Mouse (Mus musculus) hindbrain, postnatal 0 days (tissue): ENCODE measurements at regions not wholly inside any gene's neighbourhood (a gene's known extent, or its start where the extent isn't known, plus 50 kb on each side); places are given as distances from the start of the nearest gene placed in this dataset.
A peak's percentile ranks its signal among the peaks of the same experiment; 100 is the strongest.

Experiments used
- ATAC-seq: fragments of 200-750 bp; cut with Nextera tagmentation; 2 replicates; pipeline ENCODE4 v1.8.0; 2017; ENCODE audit warnings: mild to moderate bottlenecking, moderate TSS enrichment, moderate library complexity
- DNase-seq: peaks from one replicate; pipeline ENCODE4 v3.0.0-alpha.2; 2015; ENCODE audit warnings: low spot score
- H3K27ac ChIP-seq: fragments of 300-500 bp; sonication (generic); 2 replicates; pipeline ENCODE4 v1.5.1; 2014; ENCODE audit warnings: mild to moderate bottlenecking
- H3K27me3 ChIP-seq: fragments of 300-500 bp; sonication (generic); 2 replicates; pipeline ENCODE4 v1.6.1; 2014; ENCODE audit warnings: low read length, mixed read lengths; ENCODE audit not compliant: insufficient read depth
- H3K36me3 ChIP-seq: fragments of 300-500 bp; sonication (generic); 2 replicates; pipeline ENCODE4 v1.6.1; 2014; ENCODE audit warnings: low read length, mixed read lengths; ENCODE audit not compliant: insufficient read depth
- H3K4me1 ChIP-seq: fragments of 300-500 bp; sonication (generic); 2 replicates; pipeline ENCODE4 v1.6.1; 2014; ENCODE audit warnings: antibody characterized with exemption, low read length, mixed read lengths; ENCODE audit not compliant: insufficient read depth
- H3K4me2 ChIP-seq: fragments of 300-500 bp; sonication (generic); 2 replicates; pipeline ENCODE4 v1.6.1; 2014; ENCODE audit warnings: low read depth, mild to moderate bottlenecking, low read length, moderate library complexity, mixed read lengths
- H3K4me3 ChIP-seq: fragments of 300-500 bp; sonication (generic); 2 replicates; pipeline ENCODE4 v1.5.1; 2014; ENCODE audit warnings: low read length
- H3K9ac ChIP-seq: fragments of 300-500 bp; sonication (generic); replicated peaks from 2 replicates; pipeline ENCODE4 v1.6.1; 2014; ENCODE audit warnings: mild to moderate bottlenecking, low read length, moderate library complexity, mixed read lengths
- H3K9me3 ChIP-seq: fragments of 300-500 bp; sonication (generic); 2 replicates; pipeline ENCODE4 v1.6.1; 2016; ENCODE audit warnings: low read length, mixed read lengths
- CTCF ChIP-seq: IDR thresholded peaks from 2 replicates; pipeline ENCODE4 v1.5.1; 2016; ENCODE audit warnings: antibody characterized with exemption, control low read depth, low read depth
- WGBS: fragments of 180-500 bp; shearing (Covaris S2); extraction: QIAGEN DNeasy Blood & Tissue Kit; methylation state at CpG from one replicate; pipeline ENCODE4 v1.1.7; 2014; 5-methylcytosine and 5-hydroxymethylcytosine counted together

DNA sequence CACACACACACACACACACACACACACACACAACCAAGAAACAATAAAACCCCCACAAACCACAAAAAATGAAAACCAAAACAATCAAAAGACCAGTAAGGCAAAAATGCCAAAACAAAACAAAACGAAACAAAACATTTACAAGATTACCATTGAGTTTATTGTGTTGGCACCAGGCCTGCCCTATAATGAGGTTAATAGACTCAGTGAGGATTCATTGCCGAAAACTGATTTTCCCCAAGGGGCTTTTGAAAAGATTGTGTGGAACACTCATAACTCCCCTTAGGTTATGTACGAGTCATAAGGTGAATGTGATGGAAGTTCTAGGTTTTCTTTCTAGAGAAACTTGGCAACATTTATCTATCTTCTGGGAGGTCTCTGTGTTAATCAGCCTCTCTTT is 158.8 kb upstream of the Ppp2r3a start:
- Histone ChIP-seq H3K27me3 (no peaks in the 10 kb centered on the region), H3K4me3 (no peak overlapping the region), H3K27ac (no peak overlapping the region), H3K9ac (no peak overlapping the region), H3K36me3 (no peaks in the 10 kb centered on the region), H3K9me3 (no peaks in the 10 kb centered on the region), H3K4me1 (peaks cover 17% of the 10 kb centered on the region), H3K4me2 (no peak overlapping the region)
- no peak for TF ChIP-seq CTCF
- ATAC-seq (no peak), DNase-seq (no peak)
- 63% methylated on average over 3 of the region's 3 CpGs for WGBS

DNA sequence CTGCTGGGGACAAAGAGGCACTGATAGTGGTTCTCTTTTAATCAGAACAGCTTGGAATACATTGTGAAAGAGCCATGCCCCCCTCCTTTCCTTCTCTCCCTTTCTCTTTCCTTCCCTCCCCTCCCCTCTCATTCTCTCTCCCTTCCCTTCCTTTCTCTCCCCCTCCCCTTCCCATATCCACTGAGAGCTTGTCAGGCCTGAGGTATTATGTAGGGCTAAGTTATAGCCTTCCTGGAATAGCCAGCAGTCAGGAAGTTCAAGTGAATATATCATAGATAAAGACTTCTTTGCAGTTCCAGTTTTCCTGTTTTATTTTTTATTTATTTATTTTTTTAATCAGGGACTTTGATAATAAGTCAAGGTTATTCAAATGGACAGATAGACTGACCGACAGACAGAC is 156.5 kb upstream of the Ppp2r3a start:
- H3K27me3 ChIP-seq: no peaks in the 10 kb centered on the region
- H3K27ac ChIP-seq: peak overlapping the region; percentile 76; the same call in 1 of the 2 replicates
- no peaks in the 10 kb centered on the region for H3K9me3 ChIP-seq
- H3K4me3 ChIP-seq: no peak overlapping the region
- H3K4me1 ChIP-seq: peaks cover 23% of the 10 kb centered on the region
- no peak for ATAC-seq
- no peaks in the 10 kb centered on the region for H3K36me3 ChIP-seq
- 79% methylated on average over 1 of the region's 1 CpGs for WGBS
- no peak overlapping the region for H3K9ac ChIP-seq
- no peak overlapping the region for H3K4me2 ChIP-seq
- TF ChIP-seq CTCF: no peak
- no peak for DNase-seq

DNA sequence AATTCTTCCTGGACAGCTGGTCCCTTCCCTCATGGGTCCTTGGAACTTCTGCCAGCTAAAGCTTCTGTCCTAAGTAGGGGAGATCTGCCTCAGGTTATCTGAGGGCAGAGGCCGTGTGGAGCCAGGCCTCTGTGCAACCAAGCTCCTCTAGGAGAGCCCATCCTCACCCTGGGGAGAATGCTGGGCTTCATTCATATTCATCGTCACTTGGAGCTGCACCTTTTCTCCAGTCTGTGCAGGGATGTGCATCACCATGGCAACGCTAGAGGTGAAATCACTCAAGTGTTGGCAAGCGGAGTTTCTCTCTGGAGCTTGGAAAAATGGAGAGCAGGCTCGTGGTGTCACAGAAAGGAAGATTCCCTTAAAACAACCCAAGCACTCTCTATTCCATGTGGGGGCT is 155.5 kb upstream of the Ppp2r3a start:
- Histone ChIP-seq H3K4me3 (no peak overlapping the region), H3K4me1 (peaks cover 23% of the 10 kb centered on the region), H3K36me3 (no peaks in the 10 kb centered on the region), H3K9me3 (no peaks in the 10 kb centered on the region), H3K27ac (peak overlapping the region; percentile 76), H3K27me3 (no peaks in the 10 kb centered on the region), H3K9ac (no peak overlapping the region), H3K4me2 (no peak overlapping the region)
- 33% methylated on average over 5 of the region's 5 CpGs for WGBS
- DNase-seq (peak; percentile 85), ATAC-seq (peak; percentile 71)
- no peak for TF ChIP-seq CTCF

DNA sequence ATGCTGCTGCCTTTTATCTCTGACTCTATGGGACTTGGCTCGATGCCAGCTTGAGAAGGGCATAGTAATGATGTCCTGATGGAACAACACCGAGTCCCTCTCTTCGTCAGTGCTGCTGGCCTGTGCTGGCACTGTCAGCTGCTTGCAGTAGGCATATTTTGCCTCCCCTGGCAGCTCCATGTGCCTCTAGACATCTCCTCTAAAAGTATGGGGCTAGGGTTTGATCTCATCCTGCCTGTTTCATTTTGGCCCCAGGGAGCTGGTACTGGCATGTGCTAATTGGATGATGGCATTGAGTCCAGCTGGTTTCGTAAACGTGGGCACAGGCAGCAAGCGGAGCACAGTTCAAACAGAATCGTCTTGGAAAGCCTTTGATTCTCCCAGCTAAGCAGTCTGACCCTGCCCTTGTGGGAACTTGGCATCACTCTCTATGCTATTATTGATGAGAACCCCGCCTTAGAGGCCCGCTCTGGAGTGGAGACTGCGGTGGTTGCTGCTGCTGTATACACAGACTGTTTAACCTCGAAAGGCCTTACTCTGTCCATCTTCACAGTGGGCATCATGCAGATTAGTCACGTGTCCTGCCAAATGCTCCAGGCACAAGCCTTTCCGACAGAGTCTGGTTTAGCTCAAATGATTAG is 153.0 kb upstream of the Ppp2r3a start:
- no peak overlapping the region for H3K9ac ChIP-seq
- H3K4me1 ChIP-seq: peaks cover 23% of the 10 kb centered on the region
- H3K4me2 ChIP-seq: 0 out of 2 replicates have a peak overlapping the region, but pooled peaks have one; percentile 13
- H3K4me3 ChIP-seq: no peak overlapping the region
- no peaks in the 10 kb centered on the region for H3K27me3 ChIP-seq
- 19% methylated on average over 13 of the region's 13 CpGs for WGBS
- no peak overlapping the region for H3K27ac ChIP-seq
- peak; percentile 73 for DNase-seq
- H3K9me3 ChIP-seq: no peaks in the 10 kb centered on the region
- no peaks in the 10 kb centered on the region for H3K36me3 ChIP-seq
- peak; percentile 75 for ATAC-seq
- no peak for TF ChIP-seq CTCF

DNA sequence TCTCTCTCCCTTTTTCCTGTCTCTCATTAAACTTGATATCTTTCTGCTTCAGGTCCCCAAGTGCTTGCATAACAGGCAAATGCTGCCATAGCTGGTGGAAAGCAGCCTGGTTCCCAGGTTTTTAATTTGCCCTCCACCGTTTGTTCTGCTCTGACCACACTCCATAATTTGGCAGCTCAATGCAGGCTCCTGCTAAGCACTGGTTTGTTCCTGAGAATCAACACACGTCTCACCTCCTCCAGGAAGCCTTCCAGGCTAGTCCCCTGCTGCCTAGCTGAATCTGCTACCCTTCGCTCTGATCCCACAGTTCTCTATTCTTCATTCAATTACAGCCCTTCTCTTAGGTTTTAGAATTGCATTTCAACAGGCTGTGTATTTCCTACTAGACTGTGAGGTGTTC is 152.4 kb upstream of the Ppp2r3a start:
- Histone ChIP-seq H3K9me3 (no peaks in the 10 kb centered on the region), H3K4me3 (no peak overlapping the region), H3K4me2 (no peak overlapping the region), H3K27me3 (no peaks in the 10 kb centered on the region), H3K4me1 (peaks cover 23% of the 10 kb centered on the region), H3K27ac (no peak overlapping the region), H3K9ac (no peak overlapping the region), H3K36me3 (no peaks in the 10 kb centered on the region)
- no peak for DNase-seq
- TF ChIP-seq CTCF: no peak
- 37% methylated on average over 3 of the region's 3 CpGs for WGBS
- no peak for ATAC-seq

DNA sequence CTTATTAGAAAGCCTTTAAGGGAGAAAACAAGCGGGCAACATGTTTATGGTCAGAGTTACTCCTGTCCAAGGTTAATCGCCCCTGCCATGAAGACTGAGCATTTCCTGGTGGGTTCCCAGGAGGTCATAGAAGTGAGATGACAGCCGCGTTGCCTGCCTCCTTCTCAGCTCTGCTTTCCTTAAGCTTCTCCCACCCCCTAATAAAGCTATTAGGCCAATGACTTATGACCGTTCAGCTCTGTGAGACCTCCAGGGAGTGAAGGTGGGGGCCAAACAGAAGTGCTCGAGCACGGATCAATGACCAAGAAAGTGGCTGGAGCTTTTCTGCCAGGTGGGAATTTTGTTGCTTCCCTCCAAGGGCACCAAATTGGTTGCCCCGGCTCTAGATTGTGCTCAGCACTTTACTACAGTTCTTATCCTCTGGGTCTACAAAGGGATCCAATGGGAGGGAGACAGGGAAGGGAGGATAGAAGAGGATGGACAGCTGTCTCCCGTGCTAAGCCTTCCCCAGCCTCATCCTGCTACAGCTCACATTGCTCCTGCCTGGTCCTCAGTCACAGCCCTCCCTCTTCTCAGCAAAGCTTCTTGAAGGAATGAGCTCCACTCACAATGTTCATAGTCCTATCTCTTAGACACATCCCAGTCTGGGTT is 151.1 kb upstream of the Ppp2r3a start:
- DNase-seq (no peak), ATAC-seq (no peak)
- 76% methylated on average over 9 of the region's 9 CpGs for WGBS
- H3K9ac ChIP-seq: no peak overlapping the region
- no peaks in the 10 kb centered on the region for H3K9me3 ChIP-seq
- no peak overlapping the region for H3K4me3 ChIP-seq
- no peak overlapping the region for H3K27ac ChIP-seq
- H3K27me3 ChIP-seq: no peaks in the 10 kb centered on the region
- H3K4me2 ChIP-seq: no peak overlapping the region
- H3K4me1 ChIP-seq: peaks cover 21% of the 10 kb centered on the region
- H3K36me3 ChIP-seq: no peaks in the 10 kb centered on the region
- TF ChIP-seq CTCF: no peak

DNA sequence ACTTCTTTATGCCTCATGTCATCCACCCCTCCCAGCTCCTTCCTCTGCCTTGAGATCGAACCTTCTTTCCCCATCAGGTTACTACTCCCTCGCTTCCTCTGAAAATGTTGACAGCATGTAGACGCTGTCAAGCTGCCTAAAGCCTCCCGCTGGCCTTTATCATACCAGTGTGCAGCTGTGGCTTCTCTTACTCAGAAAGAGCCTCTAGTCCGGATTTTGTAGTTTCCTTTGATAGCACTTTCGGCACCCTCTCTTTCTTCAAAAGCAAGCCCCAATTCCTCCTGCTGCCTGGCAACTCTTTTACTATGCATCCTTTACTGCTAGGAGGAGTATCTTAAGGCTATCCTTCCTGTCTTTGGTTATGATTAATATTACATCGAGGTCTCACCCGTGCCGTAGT is 149.8 kb upstream of the Ppp2r3a start:
- H3K9ac ChIP-seq: no peak overlapping the region
- DNase-seq: no peak
- no peaks in the 10 kb centered on the region for H3K9me3 ChIP-seq
- no peaks in the 10 kb centered on the region for H3K27me3 ChIP-seq
- no peaks in the 10 kb centered on the region for H3K36me3 ChIP-seq
- 76% methylated on average over 9 of the region's 9 CpGs for WGBS
- no peak overlapping the region for H3K4me2 ChIP-seq
- H3K4me3 ChIP-seq: no peak overlapping the region
- no peak for ATAC-seq
- no peak overlapping the region for H3K27ac ChIP-seq
- peaks cover 11% of the 10 kb centered on the region for H3K4me1 ChIP-seq
- TF ChIP-seq CTCF: no peak
